Mouse (Mus musculus): ENCODE results near the gene Prom1.
A peak's percentile ranks its signal among the peaks of the same experiment; 100 is the strongest.

Gene Prom1

DNA sequence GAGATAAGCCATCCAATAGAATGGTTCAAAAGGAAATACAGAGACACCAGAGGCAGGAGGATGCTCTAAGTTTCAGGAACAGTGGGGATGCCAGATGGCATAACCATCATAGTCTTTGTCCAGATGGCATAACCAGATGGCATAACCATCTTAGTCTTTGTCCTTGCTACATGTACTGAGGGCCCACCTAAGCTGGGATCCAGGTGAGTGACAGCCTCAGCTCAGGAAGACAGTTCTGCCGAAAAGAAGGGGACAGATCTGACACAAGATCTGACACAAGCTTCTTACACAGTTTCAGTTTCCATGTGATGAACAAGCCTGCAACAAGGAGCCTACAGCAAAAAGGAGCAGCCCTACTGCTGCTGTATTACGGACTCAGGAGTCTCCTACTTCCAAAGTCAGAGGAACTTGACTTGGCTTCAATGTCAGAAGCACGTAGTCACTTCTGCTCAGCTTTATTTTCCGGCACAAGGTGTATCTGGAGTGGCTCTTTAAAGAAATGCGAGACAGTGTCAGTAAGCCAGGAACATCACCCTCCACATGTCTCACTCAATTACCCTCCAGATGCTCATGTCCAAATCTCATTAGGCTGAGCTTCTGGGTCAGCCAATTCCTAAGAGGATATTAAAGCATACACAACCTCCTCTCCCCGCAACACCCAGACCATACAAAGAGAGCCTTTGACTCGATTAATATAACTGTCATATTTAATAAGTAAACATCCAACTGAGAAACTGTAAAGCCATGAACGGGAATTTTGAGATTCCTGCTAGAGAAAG, 21.4 kb downstream of the Prom1 start:
- no peak for DNase-seq (ENCODE audit: low spot score)

DNA sequence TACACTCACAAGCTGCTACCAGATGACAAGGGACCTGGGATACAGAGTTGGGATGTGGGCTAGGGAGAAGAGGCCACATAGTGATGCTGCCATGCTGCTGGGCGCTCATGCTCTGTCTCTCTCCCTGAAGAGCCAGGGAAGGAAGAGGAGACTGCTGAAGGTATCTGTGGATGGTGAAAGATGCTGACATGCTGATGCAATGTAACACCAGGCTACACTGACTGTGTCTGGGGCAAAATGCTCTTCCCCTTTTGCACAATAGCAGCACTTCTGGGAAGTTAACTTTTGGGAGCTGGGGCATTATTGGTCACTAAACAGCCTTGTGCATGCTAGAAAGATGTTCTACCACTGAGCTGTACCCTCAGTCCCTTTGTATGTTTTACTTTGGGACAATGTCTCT, 26.4 kb downstream of the Prom1 start:
- DNase-seq (ENCODE audit: low spot score): no peak

DNA sequence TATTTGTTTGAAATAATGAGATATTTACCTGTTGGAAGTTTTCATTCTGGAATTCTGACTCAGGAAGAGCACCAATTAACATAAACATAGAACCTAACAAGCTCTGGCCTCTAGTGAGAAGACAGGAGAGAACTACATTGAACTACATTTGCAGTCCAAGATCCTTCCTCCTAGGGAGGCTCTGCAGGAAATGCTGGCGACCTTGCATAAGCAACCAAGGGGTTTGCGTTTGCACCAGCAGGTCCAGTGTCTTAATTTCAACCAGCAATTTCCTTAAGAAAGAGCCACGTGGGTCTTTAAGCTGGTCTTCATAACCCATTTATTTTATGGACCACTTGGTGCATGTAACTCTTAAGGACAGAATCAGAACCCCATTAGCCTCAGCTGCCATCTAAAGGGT, 28.2 kb downstream of the Prom1 start:
- DNase-seq (ENCODE audit: low spot score): no peak

DNA sequence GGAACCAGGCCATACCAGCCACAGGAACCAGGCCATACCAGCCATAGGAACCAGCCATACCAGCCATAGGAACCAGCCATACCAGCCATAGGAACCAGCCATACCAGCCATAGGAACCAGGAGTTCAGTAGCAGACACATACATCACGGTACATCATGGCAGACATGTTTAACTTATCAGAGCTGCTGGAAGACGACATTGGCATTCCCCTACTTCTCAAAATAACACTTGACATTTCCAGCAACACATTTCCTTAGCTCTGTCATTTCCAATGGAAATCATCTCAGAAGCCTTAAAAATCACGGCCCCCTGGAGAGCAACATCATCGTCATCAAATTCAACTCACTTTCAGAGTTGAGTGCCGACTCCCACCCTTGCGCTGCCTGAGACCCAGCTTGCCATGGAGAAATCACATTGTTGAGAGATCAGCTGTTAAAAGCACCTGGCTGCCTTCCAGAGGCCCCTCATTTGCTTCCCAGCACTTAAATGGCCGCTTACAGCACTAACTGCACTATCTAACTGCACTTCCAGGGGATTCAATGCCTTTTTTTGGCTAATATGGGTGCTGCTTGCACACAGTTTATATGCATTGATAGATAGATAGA, 31.2 kb downstream of the Prom1 start:
- DNase-seq (ENCODE audit: low spot score): no peak

DNA sequence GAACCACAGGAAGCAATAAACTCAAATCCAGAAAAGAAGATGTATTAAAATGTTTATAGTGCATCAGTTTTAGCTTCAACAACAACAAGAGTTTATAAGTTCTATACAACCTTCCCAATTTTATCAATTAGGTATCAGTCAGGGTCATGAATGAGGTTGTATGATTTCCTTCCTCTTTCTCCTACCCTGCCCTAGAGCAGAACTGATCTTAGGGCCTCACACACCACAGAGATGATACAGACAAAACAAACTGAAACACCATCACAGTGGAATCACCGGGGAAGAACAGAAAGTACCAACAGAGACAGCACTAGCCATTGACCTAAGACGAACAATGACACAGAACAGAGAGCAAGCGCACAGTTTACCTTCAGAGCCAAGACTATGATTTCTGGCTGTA, 43.6 kb downstream of the Prom1 start:
- no peak for DNase-seq (ENCODE audit: low spot score)

DNA sequence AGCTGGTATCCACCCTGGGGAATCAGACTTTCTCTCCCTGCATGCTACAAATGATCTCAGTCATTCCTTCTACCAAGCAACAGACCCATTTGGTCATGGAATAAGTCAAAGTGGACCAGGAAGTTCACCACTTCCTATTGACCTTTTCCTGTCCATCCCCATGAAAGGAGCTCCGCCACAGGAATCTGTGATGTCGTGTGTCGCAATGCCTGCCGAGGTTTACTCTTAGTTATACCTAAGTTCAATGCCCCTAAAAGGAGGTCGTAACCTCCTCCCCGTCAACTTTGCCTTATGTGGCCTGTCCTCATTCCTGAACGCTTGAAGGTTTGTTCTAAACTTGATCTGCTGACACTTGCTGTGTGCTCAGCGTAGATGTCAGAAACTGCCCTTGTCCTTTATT, 51.6 kb downstream of the Prom1 start:
- peak; percentile 69 for DNase-seq (ENCODE audit: low spot score)

DNA sequence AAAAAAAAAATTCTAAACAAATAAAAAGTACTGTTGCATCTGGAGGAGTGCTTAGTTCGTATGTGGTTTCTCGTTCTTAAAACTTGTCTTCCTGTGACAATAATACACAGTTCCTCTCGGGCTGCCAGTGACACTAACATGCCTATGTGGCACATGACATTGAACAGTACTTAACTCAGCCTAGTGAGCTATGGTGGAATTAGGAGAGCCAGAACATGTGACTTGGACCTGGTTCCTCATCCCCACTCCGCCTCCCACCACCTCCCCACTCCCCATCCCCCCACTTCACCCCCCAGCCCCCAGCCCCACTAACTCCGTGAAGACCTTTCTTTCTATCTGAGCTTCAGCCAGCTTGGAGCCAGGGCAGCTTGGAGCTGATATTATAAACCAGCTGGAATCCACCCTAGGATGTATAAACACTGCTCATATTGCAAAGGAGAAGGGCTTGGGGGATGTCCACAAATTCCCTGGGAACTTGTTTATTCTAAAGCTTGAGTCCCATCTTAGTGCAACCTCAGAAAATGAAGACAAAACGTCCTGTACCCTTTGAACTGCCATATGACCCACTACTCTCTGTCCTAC, 52.3 kb downstream of the Prom1 start:
- DNase-seq (ENCODE audit: low spot score): peak; percentile 14

DNA sequence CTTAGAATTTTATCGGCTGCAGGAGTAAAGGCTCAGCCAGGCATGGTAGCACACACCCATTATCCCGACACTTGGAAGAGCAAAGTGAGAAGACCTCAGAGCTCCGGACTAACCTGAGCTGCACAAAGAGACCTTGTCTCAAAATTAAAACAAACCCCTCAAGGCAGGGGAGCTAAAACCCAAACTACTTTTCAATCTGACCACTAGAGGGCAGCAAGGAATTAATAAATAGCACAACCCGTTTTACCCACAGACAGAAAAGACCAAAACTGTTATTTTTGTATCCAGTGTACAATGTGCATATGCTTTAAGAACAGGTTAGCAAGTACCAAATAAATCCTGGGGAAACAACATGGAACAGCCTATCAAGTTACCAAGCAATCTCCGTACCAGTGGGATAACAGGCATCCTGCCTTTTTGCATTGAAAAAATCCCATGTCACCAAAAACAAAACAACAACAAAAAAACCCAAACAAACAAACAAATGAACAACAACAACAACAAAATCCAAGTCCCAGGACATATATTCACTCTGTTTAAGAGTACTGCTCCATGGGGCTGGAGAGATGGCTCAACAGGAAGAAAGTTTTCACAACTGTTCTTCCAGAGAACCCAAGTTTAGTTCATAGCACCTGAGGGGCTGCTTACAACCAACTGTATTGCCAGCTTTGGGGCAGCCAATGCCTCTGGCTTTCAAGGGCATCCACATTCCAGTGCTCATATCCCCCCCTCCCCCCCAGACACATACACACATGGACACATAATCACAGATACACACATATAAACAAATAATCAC, 53.1 kb downstream of the Prom1 start:
- DNase-seq (ENCODE audit: low spot score): no peak

DNA sequence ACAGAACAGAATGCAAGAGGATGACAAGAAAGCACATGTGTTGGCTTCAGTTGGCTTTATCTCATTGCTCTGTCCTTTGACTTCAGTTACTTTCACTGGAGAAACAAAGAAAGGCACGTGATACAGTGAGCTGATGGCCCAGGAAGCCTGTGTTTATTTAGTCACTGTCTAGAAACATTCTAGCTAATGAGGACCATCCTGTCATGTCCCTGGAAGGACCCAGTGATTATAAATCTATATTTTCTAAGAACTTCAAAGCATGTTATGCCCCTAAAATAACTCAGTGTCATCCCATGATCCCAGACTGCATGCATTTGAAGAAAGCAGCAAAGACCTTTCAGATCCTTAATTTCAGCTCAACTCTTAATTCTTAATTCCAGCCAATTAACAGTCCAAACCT, 60.1 kb downstream of the Prom1 start:
- no peak for DNase-seq (ENCODE audit: low spot score)

DNA sequence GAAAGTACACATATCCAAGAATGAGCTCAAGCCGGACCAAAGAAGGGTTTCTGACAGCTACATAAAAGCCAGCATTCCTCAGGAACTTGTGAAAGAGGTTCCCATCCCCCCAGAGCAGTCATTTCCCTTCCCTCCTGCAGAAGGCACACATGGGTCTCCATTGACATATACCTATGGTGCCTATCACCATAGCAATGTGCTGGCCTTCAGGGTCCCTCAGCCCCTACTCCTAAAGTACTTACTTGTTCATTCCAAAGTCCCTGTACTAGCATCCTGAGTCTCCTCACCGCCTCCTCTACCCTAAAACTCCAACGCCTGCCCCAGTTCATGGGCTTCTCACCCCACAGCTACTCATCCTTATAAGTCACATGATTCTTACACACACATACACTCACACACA, 60.8 kb downstream of the Prom1 start:
- no peak for DNase-seq (ENCODE audit: low spot score)

DNA sequence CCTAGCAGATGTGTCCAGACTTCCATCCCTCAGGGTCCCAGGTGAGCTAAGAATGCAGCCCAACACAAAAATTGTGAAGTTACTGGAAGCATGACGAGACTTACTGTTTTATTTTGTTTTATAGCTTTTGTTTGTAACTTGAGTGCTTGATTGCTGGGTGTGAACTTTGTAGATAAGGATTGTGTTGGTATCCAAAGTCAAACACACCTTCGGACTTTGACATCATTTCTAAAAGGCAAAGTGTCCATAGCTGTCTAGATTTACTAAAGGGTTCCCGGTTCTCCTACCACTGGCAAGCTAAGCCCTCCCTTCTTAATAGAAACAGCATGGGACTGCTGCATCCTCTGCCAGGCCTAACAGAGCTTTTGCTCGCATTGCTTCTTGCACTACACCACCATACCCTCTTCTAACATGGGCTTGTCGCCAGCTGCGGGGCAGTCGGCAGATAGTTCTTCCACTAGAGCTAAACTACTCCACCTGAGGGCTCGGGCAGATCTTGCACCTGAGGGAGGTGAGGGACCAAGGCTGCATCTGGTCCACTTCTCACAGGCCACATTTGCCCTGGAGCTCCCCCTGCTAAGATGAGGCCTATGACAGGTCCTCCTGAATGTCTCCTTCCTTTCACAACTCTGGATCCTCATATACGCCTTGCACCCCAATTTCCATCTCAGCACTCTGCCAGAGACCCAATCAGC, 103.4 kb downstream of the Prom1 start:
- peak; percentile 13 for DNase-seq (ENCODE audit: low spot score)

DNA sequence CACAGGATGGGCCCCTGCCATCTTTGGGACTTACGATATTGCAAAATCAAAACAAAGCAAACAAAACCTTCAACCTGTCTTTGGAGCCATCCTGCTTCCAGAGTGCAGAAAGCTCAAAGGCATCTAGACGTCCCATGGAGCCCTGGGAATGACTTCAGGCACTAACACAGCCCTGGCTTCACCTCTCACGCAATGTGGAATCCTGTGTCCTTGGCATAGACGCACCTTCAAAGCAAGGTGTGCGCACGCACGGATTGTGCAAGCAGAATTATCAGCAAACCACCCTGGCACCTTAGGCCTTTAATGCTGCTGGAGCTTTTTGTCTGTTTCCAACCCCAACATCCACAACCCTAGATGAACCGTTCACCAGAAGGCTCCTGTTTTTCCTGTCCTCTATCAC, 104.2 kb downstream of the Prom1 start:
- DNase-seq (ENCODE audit: low spot score): peak; percentile 29

DNA sequence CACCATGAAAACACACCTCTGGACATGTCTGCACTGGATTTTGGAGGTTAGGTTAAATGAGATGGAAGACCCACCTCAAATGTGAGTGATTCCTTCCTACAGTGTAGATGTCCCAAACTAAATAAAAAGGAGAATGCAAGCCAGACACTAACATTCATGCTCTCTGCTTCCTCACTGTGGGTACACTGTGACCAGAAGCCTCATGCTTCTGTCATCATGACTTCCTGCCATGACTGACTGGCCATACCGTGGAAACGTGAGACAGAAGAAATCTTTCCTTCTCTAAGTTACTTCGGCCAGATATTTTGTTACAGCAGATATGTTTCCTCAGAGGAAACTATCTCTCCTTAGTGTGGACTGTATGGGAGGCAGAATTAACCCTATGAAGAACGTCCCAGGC, 105.7 kb downstream of the Prom1 start:
- no peak for DNase-seq (ENCODE audit: low spot score)

DNA sequence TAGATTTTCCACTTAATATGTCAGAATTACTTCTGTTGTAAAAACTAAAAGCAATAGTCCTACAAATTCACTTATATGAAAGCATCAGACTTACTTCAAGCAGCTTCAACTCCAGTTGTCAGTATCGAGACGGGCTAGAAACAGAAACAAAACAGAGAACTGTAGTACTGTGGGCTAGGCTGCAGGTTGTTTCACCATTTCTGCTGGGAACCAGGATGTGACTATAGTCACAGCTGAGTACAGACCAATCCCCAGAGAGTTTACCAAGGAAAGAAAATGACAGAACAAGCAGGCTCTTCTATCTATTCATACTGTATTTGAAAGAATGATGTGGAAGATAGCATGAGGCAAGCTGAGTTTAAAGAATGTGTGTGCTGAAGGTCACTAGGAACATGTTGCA, 106.9 kb downstream of the Prom1 start:
- no peak for DNase-seq (ENCODE audit: low spot score)

DNA sequence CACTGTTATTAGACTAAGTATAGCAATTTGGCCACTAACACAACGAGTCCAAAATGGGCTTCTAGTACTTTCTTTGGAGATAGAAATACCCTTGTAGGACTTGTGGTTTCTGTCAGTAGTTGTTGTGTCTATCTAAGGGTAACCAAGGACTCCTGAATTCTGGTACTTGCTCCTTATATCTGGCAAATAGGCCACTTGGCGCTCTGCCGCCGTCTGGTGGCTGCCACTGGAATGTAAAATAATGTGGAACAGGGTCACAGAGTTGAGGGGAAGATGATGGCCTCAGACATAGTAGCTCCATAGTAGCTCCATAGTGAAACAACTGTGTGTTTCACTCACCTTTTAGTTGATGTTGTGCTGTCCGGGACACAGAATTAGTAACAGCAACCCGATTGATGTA, 111.5 kb downstream of the Prom1 start:
- no peak for DNase-seq (ENCODE audit: low spot score)

DNA sequence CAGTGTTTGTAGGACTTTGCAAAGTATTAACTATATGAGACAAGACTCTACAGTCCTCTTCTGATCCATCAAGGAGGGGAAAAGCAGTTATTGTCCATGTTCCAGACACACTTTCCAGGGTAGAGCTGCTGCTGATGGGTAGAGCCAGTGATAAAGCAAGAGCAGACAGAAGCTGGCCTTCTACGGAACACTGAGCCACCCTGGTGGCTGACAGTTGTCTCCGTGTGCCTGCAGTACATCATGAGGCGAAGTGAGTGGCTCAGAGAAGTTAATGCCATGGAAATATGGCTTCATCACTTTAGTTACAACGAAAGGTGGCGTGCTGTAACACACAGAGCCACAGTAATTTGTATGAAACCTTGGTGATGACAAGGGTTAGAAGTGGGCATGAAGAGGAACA, 112.8 kb downstream of the Prom1 start:
- DNase-seq (ENCODE audit: low spot score): no peak

DNA sequence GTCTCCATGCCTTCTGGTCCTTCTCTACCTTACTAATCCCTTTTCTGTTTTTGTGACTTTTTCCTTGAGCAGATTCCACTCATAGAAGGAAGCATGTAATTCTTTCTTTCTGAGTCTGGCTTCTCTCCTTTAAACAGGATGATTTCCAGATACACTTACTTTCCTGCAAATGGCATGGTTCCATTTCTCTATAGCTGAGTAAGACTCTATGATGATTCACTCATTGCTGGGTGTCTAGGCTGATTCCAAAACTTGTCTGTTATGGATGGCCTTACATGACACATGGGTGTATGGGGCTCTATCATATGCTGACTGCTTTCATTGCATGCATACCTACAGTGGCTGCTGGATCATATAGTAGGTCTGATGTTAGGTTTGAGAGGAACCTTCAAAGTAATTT, 115.6 kb downstream of the Prom1 start:
- DNase-seq (ENCODE audit: low spot score): no peak

DNA sequence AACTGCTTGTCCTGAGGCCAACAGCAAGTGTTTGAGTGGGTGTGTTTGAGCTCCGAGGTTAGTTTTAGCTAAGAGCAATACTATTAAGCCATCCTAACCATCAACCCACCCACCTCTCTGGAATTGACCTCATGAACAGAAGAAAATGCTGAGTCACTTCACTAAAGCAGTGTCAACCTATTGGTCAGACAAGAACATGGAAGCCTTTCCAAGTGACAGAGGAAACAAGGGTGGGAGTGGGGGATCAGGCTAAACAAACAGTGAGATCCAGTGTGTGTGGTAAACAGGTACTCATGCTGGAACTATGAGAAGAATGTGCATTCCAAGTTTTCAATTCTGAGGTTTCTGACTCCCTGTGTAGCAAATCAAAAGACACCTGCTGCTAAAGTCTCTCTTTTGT, 118.9 kb downstream of the Prom1 start:
- no peak for DNase-seq (ENCODE audit: low spot score)

DNA sequence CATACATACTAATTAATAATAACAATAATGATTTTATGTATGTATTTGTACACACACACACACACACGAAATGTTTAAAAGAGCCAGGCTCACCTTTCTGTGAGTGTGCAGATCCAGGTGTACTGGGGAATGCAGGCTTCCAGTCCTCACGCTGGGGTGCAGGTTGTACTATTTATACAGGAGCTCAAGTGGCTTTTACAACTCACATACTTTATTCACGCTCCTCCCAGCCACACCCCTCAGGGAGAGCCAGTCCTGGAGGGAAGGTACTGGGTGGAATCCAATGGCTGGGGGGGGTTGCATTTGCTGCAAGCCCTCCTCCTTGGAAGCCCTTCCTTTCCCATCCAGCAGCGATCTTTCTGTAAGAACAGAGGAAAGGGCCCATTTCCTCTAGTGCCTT, 120.2 kb downstream of the Prom1 start, which contains the start of gene Fgfbp1:
Gene Fgfbp1 (minus strand): TSS at position 160 of the 400 bp plus-strand sequence.
- DNase-seq (ENCODE audit: low spot score): no peak

DNA sequence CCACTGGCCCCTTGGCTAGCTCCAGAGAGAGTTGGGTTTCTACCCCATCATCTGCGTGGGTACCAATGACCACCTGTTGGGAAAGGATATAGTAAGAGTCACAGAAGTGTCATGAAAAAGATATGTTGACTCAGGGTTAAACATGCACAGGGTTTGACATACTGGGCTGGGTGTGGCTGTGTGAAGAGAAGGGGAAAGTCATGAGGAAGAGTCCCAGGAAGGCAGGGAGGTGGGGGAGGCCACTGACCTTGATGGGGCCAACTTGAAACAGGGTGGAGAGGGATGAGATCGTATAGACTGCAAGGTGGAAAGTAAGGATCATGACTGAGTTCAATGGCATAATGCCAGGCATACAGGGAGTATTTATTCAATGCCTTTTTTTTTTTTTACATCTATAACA, 121.4 kb downstream of the Prom1 start:
- no peak for DNase-seq (ENCODE audit: low spot score)

DNA sequence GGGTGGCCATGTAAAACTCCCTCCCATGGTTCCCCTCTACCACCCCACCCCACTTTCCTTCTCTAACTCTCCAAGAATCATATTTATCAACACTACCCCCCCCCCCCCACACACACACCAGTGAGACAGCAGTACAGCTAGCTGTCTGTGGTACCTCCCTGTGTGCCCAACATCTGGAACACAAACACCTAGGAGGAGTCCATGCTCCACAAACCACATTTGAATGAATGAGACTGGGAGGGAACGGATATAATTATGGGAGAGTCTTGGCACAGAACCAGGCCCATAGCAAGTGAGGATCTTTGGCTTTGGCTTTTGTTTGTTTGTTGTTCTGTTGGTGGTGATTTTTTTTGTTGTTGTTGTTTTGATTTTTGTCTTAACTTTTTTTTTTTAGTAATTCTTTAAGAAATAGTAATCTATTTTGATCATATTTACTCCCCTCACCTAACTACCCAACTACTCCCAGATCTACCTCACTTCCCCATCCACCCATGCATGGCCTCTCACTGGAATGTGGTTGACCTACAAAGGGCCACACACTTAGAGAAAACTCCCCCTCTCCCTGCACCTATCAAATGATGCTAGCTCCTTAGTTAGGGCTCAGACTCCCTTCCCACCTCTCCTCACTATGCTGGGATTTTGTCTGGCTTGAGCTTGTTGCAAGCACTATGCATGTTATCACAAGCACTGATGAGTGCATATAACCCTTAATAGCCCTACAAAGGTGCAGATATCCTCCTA, 124.8 kb downstream of the Prom1 start:
- no peak for DNase-seq (ENCODE audit: low spot score)

Data from yolk sac, embryonic 10.5 days (tissue).